Mouse (Mus musculus): ENCODE data around the gene Kcnj2.

- TF ChIP-seq HCFC1 (IDR thresholded peaks at IDR 0.05; ENCODE audit: borderline replicate concordance, insufficient read depth, low read length) = no peak
- TF ChIP-seq MAFK (IDR thresholded peaks at IDR 0.05; ENCODE audit: insufficient read depth, low read depth, low read length) = no peak
These were observed 21.0 kb downstream of the Kcnj2 start for GRCm38 (mm10) chr11:111086933-111087332.

All from ES-E14 (cell line).